Mouse (Mus musculus) right cerebral cortex, postnatal 36 days (tissue): ENCODE data around the gene Dcdc2a.

Experiments
- DNase-seq, 2 experiments: peaks; one replicate each; pipeline ENCODE4 v3.0.0; 2022; ENCODE audit warnings: low spot score in 2 of 2, mixed read lengths in 1 of 2

The Dcdc2a gene

GRCm38 (mm10) chr13:25177835-25178234, 122.0 kb downstream of the Dcdc2a start:
- no peak for DNase-seq

GRCm38 (mm10) chr13:25178236-25179001, 122.6 kb downstream of the Dcdc2a start:
- DNase-seq = no peak

GRCm38 (mm10) chr13:25186436-25187325, 130.9 kb downstream of the Dcdc2a start:
- no peak for DNase-seq

GRCm38 (mm10) chr13:25187326-25187710, 131.5 kb downstream of the Dcdc2a start:
- DNase-seq = no peak

GRCm38 (mm10) chr13:25189419-25190144, 133.8 kb downstream of the Dcdc2a start:
- no peak for DNase-seq

GRCm38 (mm10) chr13:25190218-25190617, 134.4 kb downstream of the Dcdc2a start:
- DNase-seq = no peak

GRCm38 (mm10) chr13:25195706-25196105, 139.9 kb downstream of the Dcdc2a start:
- peak; percentile 14 to 39 for DNase-seq

- no peak for DNase-seq
These were observed 144.1 kb downstream of the Dcdc2a start for GRCm38 (mm10) chr13:25199916-25200315.

GRCm38 (mm10) chr13:25206950-25207349, 151.1 kb downstream of the Dcdc2a start:
- DNase-seq = no peak

- DNase-seq = no peak
These were observed 162.6 kb downstream of the Dcdc2a start for GRCm38 (mm10) chr13:25218394-25218793.

- no peak for DNase-seq
These were observed 164.5 kb downstream of the Dcdc2a start for GRCm38 (mm10) chr13:25220186-25220787.

GRCm38 (mm10) chr13:25251893-25252292, 196.1 kb downstream of the Dcdc2a start:
- DNase-seq = no peak

GRCm38 (mm10) chr13:25254478-25255263, 198.9 kb downstream of the Dcdc2a start:
- no peak for DNase-seq

- DNase-seq = no peak
These were observed 201.8 kb downstream of the Dcdc2a start for GRCm38 (mm10) chr13:25257608-25258007.
